Mouse (Mus musculus): ENCODE measurements around the gene Cntnap5a.

- TF ChIP-seq CTCF (IDR thresholded peaks at IDR 0.05; ENCODE audit: borderline replicate concordance, control insufficient read depth, extremely low read depth, insufficient read depth, low read length, poor library complexity), result no peak
- TF ChIP-seq POLR2A (IDR thresholded peaks at IDR 0.05; ENCODE audit: control insufficient read depth, extremely low read depth, insufficient read depth, low read length, poor library complexity), result no peak
Measured at GRCm38 (mm10) chr1:116455115-116455717, 770.7 kb downstream of the Cntnap5a start.

All from thymus, adult 2 months (tissue).